Mouse (Mus musculus) hindbrain, embryonic 11.5 days (tissue): Measurements from ENCODE around the gene Nfatc3. TPM values are rescaled to one million over a fixed set of nuclear protein-coding genes. Genes with fewer than 3 reads are reported as not detected.
"Not testable (repeated sequence)": the region's sequence is repeated elsewhere in the genome, so short reads cannot be mapped to it uniquely, and the experiment has no call there.

ENCODE experiments used
- ATAC-seq: fragments of 200-750 bp; cut with Nextera tagmentation; 2 replicates; pipeline ENCODE4 v1.8.0; 2017; ENCODE audit warnings: mild to moderate bottlenecking, moderate TSS enrichment, moderate library complexity; ENCODE audit not compliant: low FRiP score
- DNase-seq: peaks from one replicate; pipeline ENCODE4 v3.0.0-alpha.2; 2015; ENCODE audit warnings: low spot score
- H3K27ac ChIP-seq: fragments of 300-500 bp; sonication (generic); 2 replicates; pipeline ENCODE4 v1.5.1; 2014; ENCODE audit warnings: mild to moderate bottlenecking, low read depth, low read length
- H3K27me3 ChIP-seq: fragments of 300-500 bp; sonication (generic); 2 replicates; pipeline ENCODE4 v1.6.1; 2014; ENCODE audit warnings: mild to moderate bottlenecking, low read length, moderate library complexity, mixed read lengths; ENCODE audit not compliant: control insufficient read depth, insufficient read depth
- H3K36me3 ChIP-seq: fragments of 300-500 bp; sonication (generic); 2 replicates; pipeline ENCODE4 v1.6.1; 2014; ENCODE audit warnings: mild to moderate bottlenecking, low read length, moderate library complexity, mixed read lengths; ENCODE audit not compliant: control insufficient read depth, insufficient read depth
- H3K4me1 ChIP-seq: fragments of 300-500 bp; sonication (generic); replicated peaks from 2 replicates; pipeline ENCODE4 v1.6.1; 2014; ENCODE audit warnings: low read length, mixed read lengths; ENCODE audit not compliant: control insufficient read depth, insufficient read depth
- H3K4me2 ChIP-seq: fragments of 300-500 bp; sonication (generic); replicated peaks from 2 replicates; pipeline ENCODE4 v1.6.1; 2014; ENCODE audit warnings: mild to moderate bottlenecking, low read depth, low read length
- H3K4me3 ChIP-seq: fragments of 300-500 bp; sonication (generic); 2 replicates; pipeline ENCODE4 v1.5.1; 2014; ENCODE audit warnings: low read depth, low read length
- H3K9ac ChIP-seq: fragments of 300-500 bp; sonication (generic); 2 replicates; pipeline ENCODE4 v1.6.1; 2014; ENCODE audit warnings: low read depth, low read length
- H3K9me3 ChIP-seq: fragments of 300-500 bp; sonication (generic); 2 replicates; pipeline ENCODE4 v1.6.1; 2016; ENCODE audit warnings: low read length; ENCODE audit not compliant: control insufficient read depth
- WGBS: fragments of 180-500 bp; shearing (Covaris S2); extraction: QIAGEN DNeasy Blood & Tissue Kit; methylation state at CpG from one replicate; pipeline ENCODE4 v1.1.7; 2014; 5-methylcytosine and 5-hydroxymethylcytosine counted together
- polyA plus RNA-seq: library from polyadenylated mRNA; unstranded; fragments of >200 nt; fragmentation: Nextera tagmentation; extraction: Ambion mirVana; gene quantifications from 2 replicates; pipeline ENCODE4 v1.2.1, GENCODE M21; 2014

Nfatc3 gene
- polyA plus RNA-seq, result 4.2 and 8.1 TPM in 2 replicates

- peak within 1 kb of the TSS; percentile 83 for H3K9ac ChIP-seq
- H3K4me2 ChIP-seq, result peak within 1 kb of the TSS; percentile 76
- H3K9me3 ChIP-seq, result no peaks in the 10 kb centered on the region
- WGBS, result 2% methylated on average over 42 of the region's 52 CpGs
- no peaks in the 10 kb centered on the region for H3K27me3 ChIP-seq
- peak within 1 kb of the TSS; percentile 90 for H3K4me3 ChIP-seq
- H3K36me3 ChIP-seq, result no peaks in the 10 kb centered on the region
- peak; percentile 98 for ATAC-seq
- peak; percentile 96 for DNase-seq
- H3K27ac ChIP-seq, result peak within 1 kb of the TSS; percentile 89
- no peaks in the 10 kb centered on the region for H3K4me1 ChIP-seq
These were observed at the start of gene Nfatc3 for GRCm38 (mm10) chr8:106058731-106059612. TSS of gene Nfatc3 (plus strand) at chr8:106058840.

DNA sequence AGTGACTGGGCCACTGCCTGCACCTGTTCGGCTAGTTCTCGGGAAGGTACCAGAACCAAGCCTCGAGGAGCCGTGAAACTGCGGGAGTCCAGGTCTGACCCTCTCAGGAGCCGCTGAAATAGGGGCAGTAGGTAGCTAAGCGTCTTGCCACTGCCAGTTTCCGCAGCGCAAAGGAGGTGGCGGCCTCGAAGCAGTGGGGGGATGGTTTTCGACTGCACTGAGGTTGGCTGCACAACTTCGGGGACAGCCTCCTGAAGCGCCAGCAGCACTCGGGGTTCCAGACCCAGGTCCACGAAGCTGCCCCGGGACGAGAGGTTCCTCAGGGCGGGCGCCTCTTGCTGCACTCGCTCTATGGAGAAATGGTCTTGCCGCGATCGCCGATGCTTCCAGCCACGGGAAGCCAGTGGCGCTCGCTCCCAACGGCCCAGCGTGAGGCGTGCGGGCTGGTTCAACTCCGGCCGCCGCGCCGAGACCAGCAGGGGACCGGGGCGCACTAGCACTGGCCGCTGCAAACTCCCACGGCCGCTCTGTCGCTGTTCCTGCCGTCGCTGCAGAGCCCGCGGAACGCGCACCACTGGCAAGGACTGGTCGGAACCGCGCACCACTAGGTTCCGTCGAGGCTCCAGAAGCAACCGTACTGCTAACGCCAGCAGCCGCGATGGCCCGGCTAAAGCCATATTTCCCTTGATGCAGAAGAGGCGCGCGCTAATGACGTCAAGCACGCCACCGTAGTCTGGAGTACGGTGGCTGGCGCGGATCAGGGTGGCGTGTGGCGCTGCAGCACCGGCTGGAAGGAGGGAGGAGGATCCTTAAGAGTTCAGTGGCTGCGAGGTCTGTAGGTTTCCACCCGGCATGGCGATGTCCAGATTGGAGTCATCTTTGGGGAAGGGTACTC lies 47.6 kb upstream of the Nfatc3 start:
- Histone ChIP-seq H3K4me1 (peaks cover 6% of the 10 kb centered on the region; the same call in 1 of the 2 replicates), H3K27me3 (no peaks in the 10 kb centered on the region), H3K4me3 (peak overlapping the region; percentile 94), H3K36me3 (no peaks in the 10 kb centered on the region), H3K27ac (no peak overlapping the region), H3K9me3 (no peaks in the 10 kb centered on the region), H3K4me2 (peak overlapping the region; percentile 93), H3K9ac (peak overlapping the region; percentile 90)
- ATAC-seq (peak; percentile 95), DNase-seq (peak; percentile 96)
- WGBS, result 2% methylated on average over 67 of the region's 74 CpGs

DNA sequence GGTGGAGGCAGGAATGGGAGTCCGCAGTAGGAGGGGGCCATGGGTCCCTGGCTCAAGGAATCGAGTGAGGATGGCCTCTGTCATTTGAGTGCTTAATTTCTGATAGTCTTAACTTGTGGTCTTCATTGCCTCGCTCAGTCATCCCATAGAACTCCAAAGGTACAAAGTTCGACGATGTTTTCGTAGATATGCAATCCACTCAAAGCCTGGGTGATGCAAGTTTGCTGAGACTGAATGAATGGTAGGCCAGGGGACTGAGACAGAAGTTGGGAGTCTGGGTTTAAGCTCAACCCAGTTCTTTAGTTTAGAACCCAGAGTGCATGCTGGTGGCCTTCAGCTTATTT lies 47.0 kb upstream of the Nfatc3 start, which contains the start of gene Ddx28:
TSS of gene Ddx28 (minus strand) at position 240 of the 344 bp plus-strand sequence.
- Histone ChIP-seq H3K4me2 (peak within 1 kb of the TSS; percentile 93), H3K9ac (peak within 1 kb of the TSS; percentile 90), H3K27me3 (no peaks in the 10 kb centered on the region), H3K27ac (no peak within 1 kb of the TSS), H3K4me3 (peak within 1 kb of the TSS; percentile 94), H3K36me3 (no peaks in the 10 kb centered on the region), H3K4me1 (peaks cover 6% of the 10 kb centered on the region; the same call in 1 of the 2 replicates), H3K9me3 (no peaks in the 10 kb centered on the region)
- ATAC-seq (no peak), DNase-seq (no peak)
- WGBS, result 3% methylated on average over 6 of the region's 6 CpGs

- H3K9me3 ChIP-seq, ATAC-seq, H3K4me1 ChIP-seq, DNase-seq, H3K27me3 ChIP-seq, H3K36me3 ChIP-seq, H3K9ac ChIP-seq, H3K27ac ChIP-seq: not testable (repeated sequence)
- 85% methylated on average over 8 of the region's 8 CpGs for WGBS
- H3K4me3 ChIP-seq, result peak overlapping the region; percentile 94
- peak overlapping the region; percentile 93; the same call in 1 of the 2 replicates for H3K4me2 ChIP-seq
These were observed 46.4 kb upstream of the Nfatc3 start for GRCm38 (mm10) chr8:106012203-106012602.

- Histone ChIP-seq H3K9me3 (no peaks in the 10 kb centered on the region), H3K36me3 (no peaks in the 10 kb centered on the region), H3K9ac (no peak overlapping the region), H3K4me2 (no peak overlapping the region), H3K4me3 (no peak overlapping the region), H3K27ac (no peak overlapping the region), H3K4me1 (no peaks in the 10 kb centered on the region), H3K27me3 (no peaks in the 10 kb centered on the region)
- no peak for ATAC-seq
- DNase-seq, result no peak
- WGBS, result 91% methylated on average over 6 of the region's 6 CpGs
These were observed 42.4 kb upstream of the Nfatc3 start for GRCm38 (mm10) chr8:106016284-106016683.

- no peak for DNase-seq
- Histone ChIP-seq H3K4me3 (no peak overlapping the region), H3K9ac (no peak overlapping the region), H3K4me1 (no peaks in the 10 kb centered on the region), H3K27me3 (no peaks in the 10 kb centered on the region), H3K27ac (no peak overlapping the region), H3K9me3 (no peaks in the 10 kb centered on the region), H3K36me3 (no peaks in the 10 kb centered on the region), H3K4me2 (no peak overlapping the region)
- no peak for ATAC-seq
- WGBS, result 95% methylated on average over 7 of the region's 7 CpGs
These were observed 41.5 kb upstream of the Nfatc3 start for GRCm38 (mm10) chr8:106017130-106017529.

DNA sequence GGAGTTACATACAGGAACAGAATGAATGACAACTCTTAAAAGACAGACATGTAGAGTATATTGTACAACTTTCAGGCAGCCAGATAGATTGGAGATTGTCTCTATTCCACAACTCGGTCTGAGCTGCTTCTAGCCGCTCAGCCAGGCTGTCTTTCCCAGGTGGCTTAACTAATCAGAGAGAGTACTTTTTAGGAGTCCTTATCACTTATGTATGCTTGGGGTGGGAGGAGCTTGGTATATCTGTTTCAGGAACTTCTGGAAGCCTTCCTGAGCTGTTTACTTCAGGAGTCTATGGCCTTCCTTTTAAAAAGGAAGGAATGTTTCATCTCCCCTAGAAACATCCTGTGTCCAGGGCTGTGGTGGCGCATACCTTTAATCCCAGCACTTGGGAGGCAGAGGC lies 40.6 kb upstream of the Nfatc3 start:
- H3K9ac ChIP-seq, result no peak overlapping the region
- no peak overlapping the region for H3K27ac ChIP-seq
- DNase-seq (no peak), ATAC-seq (no peak)
- no peak overlapping the region for H3K4me3 ChIP-seq
- no peak overlapping the region for H3K4me2 ChIP-seq
- 97% methylated on average over 3 of the region's 3 CpGs for WGBS
- no peaks in the 10 kb centered on the region for H3K27me3 ChIP-seq
- H3K4me1 ChIP-seq, result no peaks in the 10 kb centered on the region
- no peaks in the 10 kb centered on the region for H3K9me3 ChIP-seq
- no peaks in the 10 kb centered on the region for H3K36me3 ChIP-seq

- H3K4me3 ChIP-seq, result no peak overlapping the region
- ATAC-seq (no peak), DNase-seq (peak; percentile 85)
- no peak overlapping the region for H3K9ac ChIP-seq
- no peaks in the 10 kb centered on the region for H3K27me3 ChIP-seq
- H3K9me3 ChIP-seq, result no peaks in the 10 kb centered on the region
- no peak overlapping the region for H3K4me2 ChIP-seq
- H3K4me1 ChIP-seq, result no peaks in the 10 kb centered on the region
- H3K36me3 ChIP-seq, result no peaks in the 10 kb centered on the region
- no peak overlapping the region for H3K27ac ChIP-seq
These were observed 36.2 kb upstream of the Nfatc3 start for GRCm38 (mm10) chr8:106022483-106022882.
